Mouse (Mus musculus): Measurements from ENCODE around the gene Calm2. TPM values are rescaled to one million over a fixed set of nuclear protein-coding genes. Genes with fewer than 3 reads are reported as not detected.

Calm2 gene
- polyA plus RNA-seq, 1 experiment from 2014 or later, result 1,017 TPM

DNA sequence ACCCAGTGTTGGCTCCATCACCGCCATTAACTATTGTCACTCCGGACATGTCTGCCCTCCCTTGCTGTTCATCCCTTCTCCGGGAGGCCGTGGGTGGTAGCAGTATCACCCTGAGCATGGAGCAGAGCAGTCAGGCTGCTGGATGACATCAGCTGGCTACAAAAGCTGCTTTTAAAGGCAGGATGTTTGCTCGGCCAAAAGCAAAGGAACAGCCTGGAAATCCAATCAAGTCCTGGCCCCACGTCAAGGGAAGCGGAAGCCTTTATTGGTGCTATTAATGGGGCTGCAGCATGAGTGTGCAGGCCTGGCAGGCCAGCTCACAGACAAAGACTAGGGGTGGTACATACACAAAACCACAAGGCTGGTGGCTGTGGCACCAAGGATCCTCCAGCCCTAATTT, 55.5 kb downstream of the Calm2 start:
- WGBS, result 56% methylated on average over 7 of the region's 7 CpGs
- Histone ChIP-seq H3K9me3 (replicated peaks; ENCODE audit: control insufficient read depth, low read length) (no peaks in the 10 kb centered on the region), H3K4me3 (replicated peaks; ENCODE audit: low read length) (no peak overlapping the region), H3K27me3 (ENCODE audit: control insufficient read depth, insufficient read depth, low read length) (no peaks in the 10 kb centered on the region), H3K36me3 (ENCODE audit: control insufficient read depth, insufficient read depth, low read length) (no peaks in the 10 kb centered on the region), H3K27ac (ENCODE audit: low read length) (no peak overlapping the region), H3K9ac (ENCODE audit: low read length) (no peak overlapping the region), H3K4me2 (ENCODE audit: low read depth, low read length) (no peak overlapping the region), H3K4me1 (ENCODE audit: control insufficient read depth, insufficient read depth, low read length) (no peaks in the 10 kb centered on the region)
- peak; percentile 62 for ATAC-seq (ENCODE audit: insufficient read depth, low FRiP score)

GRCm38 (mm10) chr17:87387068-87387467, 59.7 kb downstream of the Calm2 start:
- H3K4me1 ChIP-seq (ENCODE audit: control insufficient read depth, insufficient read depth, low read length), result no peaks in the 10 kb centered on the region
- no peak overlapping the region for H3K9ac ChIP-seq (ENCODE audit: low read length)
- H3K36me3 ChIP-seq (ENCODE audit: control insufficient read depth, insufficient read depth, low read length), result no peaks in the 10 kb centered on the region
- no peak overlapping the region for H3K27ac ChIP-seq (ENCODE audit: low read length)
- no peak for ATAC-seq (ENCODE audit: insufficient read depth, low FRiP score)
- WGBS, result 32% methylated on average over 5 of the region's 5 CpGs
- H3K4me3 ChIP-seq (replicated peaks; ENCODE audit: low read length), result no peak overlapping the region
- no peak overlapping the region for H3K4me2 ChIP-seq (ENCODE audit: low read depth, low read length)
- H3K9me3 ChIP-seq (replicated peaks; ENCODE audit: control insufficient read depth, low read length), result no peaks in the 10 kb centered on the region
- no peaks in the 10 kb centered on the region for H3K27me3 ChIP-seq (ENCODE audit: control insufficient read depth, insufficient read depth, low read length)

DNA sequence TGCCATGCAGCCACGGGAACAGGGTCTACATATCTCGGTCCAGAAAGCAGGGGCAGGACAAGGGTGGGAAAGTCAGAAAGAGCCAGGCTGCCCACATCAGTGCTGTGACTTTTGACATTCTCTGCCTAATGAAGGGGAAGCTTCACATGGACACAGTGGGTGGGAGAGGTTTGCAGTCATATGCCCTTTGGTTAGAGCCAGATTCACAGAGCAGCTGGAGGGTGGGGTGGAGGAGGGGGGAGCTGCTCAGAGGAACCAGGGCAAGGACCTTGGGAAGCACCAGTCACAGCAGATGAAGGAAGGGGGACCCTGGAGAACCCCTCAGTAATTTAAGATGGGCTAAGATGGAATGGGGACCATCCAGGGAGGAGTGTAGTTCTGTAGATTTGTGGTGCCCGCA, 60.9 kb downstream of the Calm2 start:
- Histone ChIP-seq H3K36me3 (ENCODE audit: control insufficient read depth, insufficient read depth, low read length) (no peaks in the 10 kb centered on the region), H3K9ac (ENCODE audit: low read length) (no peak overlapping the region), H3K27ac (ENCODE audit: low read length) (no peak overlapping the region), H3K4me1 (ENCODE audit: control insufficient read depth, insufficient read depth, low read length) (no peaks in the 10 kb centered on the region), H3K9me3 (replicated peaks; ENCODE audit: control insufficient read depth, low read length) (no peaks in the 10 kb centered on the region), H3K4me3 (replicated peaks; ENCODE audit: low read length) (no peak overlapping the region), H3K27me3 (ENCODE audit: control insufficient read depth, insufficient read depth, low read length) (no peaks in the 10 kb centered on the region), H3K4me2 (ENCODE audit: low read depth, low read length) (no peak overlapping the region)
- ATAC-seq (ENCODE audit: insufficient read depth, low FRiP score), result no peak
- 79% methylated on average over 3 of the region's 3 CpGs for WGBS

Other genes starting within 250 kb of the Calm2 start
- 132 and 136 TPM in 2 replicates for gene Mcfd2, start 181.0 kb downstream of the Calm2 start, polyA plus RNA-seq (2015; fragmentation: Nextera tagmentation; extraction: Ambion mirVana)
- gene Ttc7, start 164.0 kb downstream of the Calm2 start, polyA plus RNA-seq (2015; fragmentation: Nextera tagmentation; extraction: Ambion mirVana), result 10.7 and 11.1 TPM in 2 replicates
- not detected in 2 replicates for gene Stpg4, start 19.2 kb downstream of the Calm2 start, polyA plus RNA-seq (2015; fragmentation: Nextera tagmentation; extraction: Ambion mirVana)
- 402 and 444 TPM in 2 replicates for gene Epcam, start 189.0 kb upstream of the Calm2 start, polyA plus RNA-seq (2015; fragmentation: Nextera tagmentation; extraction: Ambion mirVana)
- 62.8 and 65.0 TPM in 2 replicates for gene Msh2, start 225.4 kb upstream of the Calm2 start, polyA plus RNA-seq (2015; fragmentation: Nextera tagmentation; extraction: Ambion mirVana)